Mouse (Mus musculus) midbrain, embryonic 10.5 days (tissue): ENCODE data around the gene Apobec3. TPM values are rescaled to one million over a fixed set of nuclear protein-coding genes. Genes with fewer than 3 reads are reported as not detected.
A peak's percentile ranks its signal among the peaks of the same experiment; 100 is the strongest.
"Not testable (repeated sequence)": the region's sequence is repeated elsewhere in the genome, so short reads cannot be mapped to it uniquely, and the experiment has no call there.

Experiments used
- DNase-seq: peaks from one replicate; pipeline ENCODE4 v3.0.0-alpha.2; 2017; ENCODE audit warnings: low spot score
- H3K27ac ChIP-seq: fragments of 300-500 bp; sonication (generic); replicated peaks from 2 replicates; pipeline ENCODE4 v1.5.1; 2016; ENCODE audit warnings: mild to moderate bottlenecking
- H3K27me3 ChIP-seq: fragments of 300-500 bp; sonication (generic); 2 replicates; pipeline ENCODE4 v1.6.1; 2016; ENCODE audit warnings: low read depth, mild to moderate bottlenecking; ENCODE audit not compliant: poor library complexity, severe bottlenecking
- H3K36me3 ChIP-seq: fragments of 300-500 bp; sonication (generic); 2 replicates; pipeline ENCODE4 v1.6.1; 2016; ENCODE audit warnings: mild to moderate bottlenecking, moderate library complexity
- H3K4me1 ChIP-seq: fragments of 300-500 bp; sonication (generic); 2 replicates; pipeline ENCODE4 v1.6.1; 2016
- H3K4me3 ChIP-seq: fragments of 300-500 bp; sonication (generic); 2 replicates; pipeline ENCODE4 v1.5.1; 2016; ENCODE audit warnings: mild to moderate bottlenecking, moderate library complexity
- H3K9me3 ChIP-seq: fragments of 300-500 bp; sonication (generic); replicated peaks from 2 replicates; pipeline ENCODE4 v1.6.1; 2016; ENCODE audit warnings: mild to moderate bottlenecking
- WGBS: fragments of 180-500 bp; shearing (Covaris S2); methylation state at CpG from one replicate; pipeline ENCODE4 v1.1.7; 2016; 5-methylcytosine and 5-hydroxymethylcytosine counted together
- polyA plus RNA-seq: library from polyadenylated mRNA; unstranded; fragments of >200 nt; fragmentation: Nextera tagmentation; extraction: Ambion mirVana; gene quantifications from 2 replicates; pipeline ENCODE4 v1.2.1, GENCODE M21; 2016

Apobec3 gene
- polyA plus RNA-seq, 1 experiment from 2014 or later, result 8.5 TPM

DNA sequence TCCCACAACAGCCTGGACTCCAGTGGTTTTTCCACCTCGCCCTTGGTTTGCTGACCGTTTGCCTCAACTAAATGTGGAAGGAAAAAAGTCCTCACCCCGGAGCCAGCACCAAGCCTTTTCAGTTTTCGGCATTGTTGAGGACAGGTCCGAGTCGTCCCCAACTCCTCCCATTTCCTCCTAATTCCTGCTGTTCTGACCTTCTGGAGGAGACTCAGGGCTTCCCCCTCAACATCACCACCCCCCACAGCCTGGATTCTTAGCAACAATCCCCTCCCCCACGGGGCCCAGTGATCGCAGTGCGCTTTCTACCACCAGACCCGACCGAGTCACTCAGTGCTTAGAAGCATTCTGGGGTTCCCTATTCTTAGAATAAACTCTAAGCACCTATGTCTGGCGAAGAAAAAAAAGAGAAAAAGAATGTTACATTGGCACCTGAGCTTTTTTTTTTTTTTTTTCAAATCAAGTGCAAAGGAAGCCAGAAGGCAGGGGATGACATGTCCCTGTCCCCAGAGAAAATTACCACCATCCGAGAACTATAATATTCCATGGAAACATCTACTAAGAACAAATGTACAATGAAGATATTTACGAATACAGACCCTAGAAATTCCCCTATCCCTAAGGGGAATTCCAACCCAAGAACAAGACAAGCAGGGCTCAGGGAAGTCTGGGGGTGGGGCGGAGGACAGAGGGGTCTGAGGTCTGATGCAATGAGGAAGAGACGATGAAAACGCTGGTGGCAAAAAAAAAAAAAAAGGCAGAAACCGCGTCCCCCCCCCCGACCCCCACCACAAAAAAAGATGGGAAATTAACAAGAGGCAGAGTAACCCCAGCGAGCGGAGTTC is 42.4 kb downstream of the Apobec3 start:
- Histone ChIP-seq H3K27me3 (peaks cover 63% of the 10 kb centered on the region), H3K27ac (peak overlapping the region; percentile 46; the same call in 1 of the 2 replicates), H3K4me1 (peaks cover 46% of the 10 kb centered on the region), H3K4me3 (peak overlapping the region; percentile 77), H3K9me3 (no peaks in the 10 kb centered on the region), H3K36me3 (no peaks in the 10 kb centered on the region)
- WGBS, result under 1% methylated on average over 22 of the region's 22 CpGs
- peak; percentile 50 for DNase-seq

DNA sequence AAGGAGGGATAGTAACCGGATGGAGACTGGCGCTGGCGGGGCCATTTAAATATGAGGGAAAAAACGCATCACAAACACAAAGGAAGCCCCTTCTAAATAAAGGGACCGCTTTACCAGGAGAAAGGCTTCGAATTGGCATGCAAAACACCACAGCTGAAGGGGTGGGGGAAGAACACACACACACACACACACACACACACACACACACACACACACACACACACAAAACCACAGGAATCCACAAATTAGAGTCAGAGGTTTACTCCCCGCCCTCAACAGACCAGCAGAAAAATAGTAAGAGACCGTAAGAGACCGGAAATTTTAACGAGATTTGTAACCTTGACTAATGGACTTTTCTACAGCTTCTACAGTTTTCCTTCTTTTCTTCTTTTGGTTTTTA is 43.3 kb downstream of the Apobec3 start:
- 1% methylated on average over 10 of the region's 10 CpGs for WGBS
- Histone ChIP-seq H3K9me3 (no peaks in the 10 kb centered on the region), H3K27me3 (peaks cover 55% of the 10 kb centered on the region), H3K4me1 (peaks cover 46% of the 10 kb centered on the region), H3K27ac (0 out of 2 replicates have a peak overlapping the region, but pooled peaks have one; percentile 46), H3K4me3 (peak overlapping the region; percentile 77), H3K36me3 (no peaks in the 10 kb centered on the region)
- DNase-seq, result no peak

DNA sequence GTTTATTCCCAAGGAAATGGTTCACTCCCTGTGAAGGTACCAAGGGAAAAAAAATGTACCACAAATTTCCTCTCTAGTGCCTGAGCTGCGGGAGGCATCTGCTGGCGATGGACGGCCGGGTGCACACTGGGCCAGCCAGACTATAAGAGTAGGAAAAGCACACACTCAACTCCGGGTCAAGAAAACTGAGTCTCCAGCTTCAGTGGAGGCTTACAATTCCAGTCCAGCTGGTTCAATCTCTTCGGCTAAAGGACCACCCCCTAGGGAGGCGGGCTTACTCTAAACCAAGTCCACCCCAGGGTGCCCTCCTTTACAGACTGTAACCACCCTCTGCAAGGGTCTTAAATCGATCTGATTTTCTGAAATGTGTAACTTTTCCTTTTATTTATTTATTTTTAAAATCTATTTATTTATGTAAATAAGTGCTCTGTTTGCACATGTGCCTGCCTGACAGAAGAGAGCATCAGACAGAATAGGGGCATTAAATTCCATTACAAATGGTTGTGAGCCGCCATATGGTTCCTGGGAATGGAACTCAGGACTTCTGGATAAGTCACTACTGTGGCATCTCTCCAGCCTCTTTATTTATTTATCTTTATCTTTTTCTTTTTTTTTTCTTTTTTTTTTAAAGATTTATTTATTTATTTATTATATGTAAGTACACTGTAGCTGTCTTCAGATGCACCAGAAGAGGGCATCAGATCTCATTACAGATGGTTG is 44.4 kb downstream of the Apobec3 start:
- 21% methylated on average over 9 of the region's 9 CpGs for WGBS
- no peak overlapping the region for H3K27ac ChIP-seq
- peaks cover 46% of the 10 kb centered on the region for H3K4me1 ChIP-seq
- no peak for DNase-seq
- H3K36me3 ChIP-seq, result no peaks in the 10 kb centered on the region
- no peaks in the 10 kb centered on the region for H3K9me3 ChIP-seq
- H3K27me3 ChIP-seq, result peaks cover 46% of the 10 kb centered on the region
- no peak overlapping the region for H3K4me3 ChIP-seq

DNA sequence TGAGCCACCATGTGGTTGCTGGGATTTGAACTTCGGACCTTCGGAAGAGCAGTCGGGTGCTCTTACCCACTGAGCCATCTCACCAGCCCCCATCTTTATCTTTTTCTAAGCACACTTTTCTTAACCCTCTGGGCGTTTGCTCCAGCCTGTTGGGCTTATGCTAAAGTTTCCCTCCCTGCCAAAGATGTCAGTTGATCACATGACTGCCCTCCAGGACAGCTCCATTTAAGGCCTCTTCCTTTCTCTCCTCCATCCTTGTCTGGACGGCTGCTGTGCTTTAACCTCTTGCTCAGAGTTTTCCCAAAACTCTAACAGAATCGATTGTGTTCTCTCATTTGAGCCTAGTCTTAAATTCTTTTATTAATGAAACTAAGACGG is 44.9 kb downstream of the Apobec3 start:
- H3K27ac ChIP-seq, result no peak overlapping the region
- WGBS, result 68% methylated on average over 7 of the region's 7 CpGs
- H3K36me3 ChIP-seq, result no peaks in the 10 kb centered on the region
- peaks cover 40% of the 10 kb centered on the region for H3K27me3 ChIP-seq
- no peak overlapping the region for H3K4me3 ChIP-seq
- H3K9me3 ChIP-seq, result no peaks in the 10 kb centered on the region
- DNase-seq, result no peak
- peaks cover 45% of the 10 kb centered on the region for H3K4me1 ChIP-seq

DNA sequence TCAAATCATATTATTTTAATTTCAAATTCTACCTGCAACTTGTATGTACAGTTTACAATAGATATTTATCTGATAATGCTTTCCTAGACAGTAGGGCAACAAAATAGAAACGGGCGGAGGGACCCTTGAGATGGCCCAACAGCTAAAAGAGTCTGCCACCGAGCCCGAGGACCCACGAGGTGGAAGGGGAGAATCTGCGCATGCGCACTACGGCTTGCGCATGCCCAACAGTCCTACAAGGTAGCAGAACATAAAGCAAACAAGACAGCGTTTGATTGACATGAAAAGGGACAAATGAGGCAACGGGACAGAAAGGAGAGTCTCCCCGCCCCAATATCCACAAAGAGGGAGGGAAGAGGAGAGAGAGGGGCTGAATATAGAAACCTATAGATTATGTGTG is 47.6 kb downstream of the Apobec3 start:
- H3K27ac ChIP-seq, result no peak overlapping the region
- H3K27me3 ChIP-seq, result peaks cover 14% of the 10 kb centered on the region
- H3K36me3 ChIP-seq, result no peaks in the 10 kb centered on the region
- no peak overlapping the region for H3K4me3 ChIP-seq
- DNase-seq, result no peak
- 91% methylated on average over 12 of the region's 12 CpGs for WGBS
- no peaks in the 10 kb centered on the region for H3K9me3 ChIP-seq
- H3K4me1 ChIP-seq, result peaks cover 25% of the 10 kb centered on the region

DNA sequence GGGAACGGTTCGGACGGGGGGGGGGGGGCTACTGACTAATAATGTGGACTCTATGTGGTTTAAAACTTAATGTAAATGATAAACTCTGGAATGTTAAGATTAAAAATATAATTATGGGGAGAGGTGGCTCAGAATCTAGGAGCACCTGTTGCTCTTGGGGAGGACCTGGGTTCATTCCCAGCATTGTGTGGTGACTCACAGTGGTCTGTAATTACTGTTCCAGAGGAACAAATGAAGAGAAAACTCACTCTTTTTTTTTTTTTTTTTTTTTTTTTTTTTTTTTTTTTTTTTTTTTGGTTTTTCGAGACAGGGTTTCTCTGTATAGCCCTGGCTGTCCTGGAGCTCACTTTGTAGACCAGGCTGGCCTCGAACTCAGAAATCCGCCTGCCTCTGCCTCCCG is 48.0 kb downstream of the Apobec3 start:
- not testable (repeated sequence) for H3K9me3 ChIP-seq, H3K36me3 ChIP-seq, H3K27ac ChIP-seq, H3K4me3 ChIP-seq, DNase-seq, H3K27me3 ChIP-seq
- 90% methylated on average over 6 of the region's 7 CpGs for WGBS
- peaks cover 20% of the 10 kb centered on the region for H3K4me1 ChIP-seq

DNA sequence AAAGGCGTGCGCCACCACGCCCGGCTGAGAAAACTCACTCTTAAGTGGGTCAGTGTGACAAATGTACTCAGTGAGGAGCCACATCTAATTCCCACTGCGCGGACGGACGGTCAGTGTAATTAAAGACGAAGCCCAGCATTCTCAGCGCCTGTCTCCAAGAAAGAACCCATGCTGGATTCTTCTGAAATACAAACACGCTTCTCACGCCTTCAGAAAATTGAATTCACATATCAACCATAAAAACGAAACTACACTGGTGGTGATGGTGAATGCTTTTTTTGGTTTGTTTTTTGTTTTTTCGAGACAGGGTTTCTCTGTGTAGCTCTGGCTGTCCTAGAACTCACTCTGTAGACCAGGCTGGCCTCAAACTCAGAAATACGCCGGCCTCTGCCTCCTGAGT is 48.5 kb downstream of the Apobec3 start:
- Histone ChIP-seq H3K4me1 (peaks cover 16% of the 10 kb centered on the region), H3K4me3 (no peak overlapping the region), H3K36me3 (no peaks in the 10 kb centered on the region), H3K27me3 (peaks cover 5% of the 10 kb centered on the region; the same call in 1 of the 2 replicates), H3K27ac (no peak overlapping the region), H3K9me3 (no peaks in the 10 kb centered on the region)
- WGBS, result 94% methylated on average over 16 of the region's 16 CpGs
- no peak for DNase-seq

DNA sequence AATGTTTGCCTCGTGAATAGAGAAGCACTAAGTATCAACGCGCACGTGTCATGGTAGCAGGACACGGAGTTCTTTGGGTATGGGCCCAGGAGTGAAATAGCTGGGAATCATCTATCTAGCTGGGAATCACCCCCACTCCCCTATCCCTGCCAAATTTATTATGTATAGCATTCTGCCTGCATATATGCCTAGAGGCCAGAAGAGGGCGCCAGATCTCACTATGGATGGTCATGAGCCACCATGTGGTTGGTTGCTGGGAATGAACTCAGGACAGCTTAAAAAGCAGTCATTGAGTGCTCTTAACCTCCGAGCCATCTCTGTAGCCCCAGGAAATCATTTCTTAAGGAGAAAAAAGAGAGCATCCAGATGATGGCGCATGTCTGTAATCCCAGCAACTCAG is 49.5 kb downstream of the Apobec3 start:
- peaks cover 6% of the 10 kb centered on the region; the same call in 1 of the 2 replicates for H3K4me1 ChIP-seq
- DNase-seq, result no peak
- H3K27ac ChIP-seq, result no peak overlapping the region
- no peaks in the 10 kb centered on the region for H3K27me3 ChIP-seq
- 26% methylated on average over 8 of the region's 8 CpGs for WGBS
- H3K36me3 ChIP-seq, result no peaks in the 10 kb centered on the region
- no peaks in the 10 kb centered on the region for H3K9me3 ChIP-seq
- H3K4me3 ChIP-seq, result no peak overlapping the region

DNA sequence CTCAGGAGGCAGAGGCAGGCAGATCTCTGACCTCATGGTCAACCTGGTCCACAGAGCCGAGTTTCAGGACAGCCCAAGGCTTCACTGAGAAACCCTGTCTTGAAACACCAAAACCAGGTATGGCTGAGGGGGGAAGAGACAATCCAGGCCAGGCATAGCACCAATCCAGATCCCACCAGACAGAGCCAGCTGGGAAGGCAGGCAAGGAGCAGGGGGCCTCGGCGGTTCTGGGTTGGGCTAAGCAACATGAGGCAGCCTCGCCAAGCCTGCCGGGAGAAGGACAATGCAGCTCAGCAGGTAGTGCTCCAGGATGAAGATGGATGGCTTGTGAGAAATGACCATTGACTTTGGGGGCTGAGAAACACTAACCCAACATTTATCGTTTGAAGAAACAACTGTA is 51.1 kb downstream of the Apobec3 start:
- WGBS, result 92% methylated on average over 6 of the region's 6 CpGs
- H3K9me3 ChIP-seq, result no peaks in the 10 kb centered on the region
- H3K36me3 ChIP-seq, result no peaks in the 10 kb centered on the region
- no peak overlapping the region for H3K27ac ChIP-seq
- H3K27me3 ChIP-seq, result no peaks in the 10 kb centered on the region
- DNase-seq, result no peak
- peaks cover 8% of the 10 kb centered on the region; the same call in 1 of the 2 replicates for H3K4me1 ChIP-seq
- H3K4me3 ChIP-seq, result no peak overlapping the region

DNA sequence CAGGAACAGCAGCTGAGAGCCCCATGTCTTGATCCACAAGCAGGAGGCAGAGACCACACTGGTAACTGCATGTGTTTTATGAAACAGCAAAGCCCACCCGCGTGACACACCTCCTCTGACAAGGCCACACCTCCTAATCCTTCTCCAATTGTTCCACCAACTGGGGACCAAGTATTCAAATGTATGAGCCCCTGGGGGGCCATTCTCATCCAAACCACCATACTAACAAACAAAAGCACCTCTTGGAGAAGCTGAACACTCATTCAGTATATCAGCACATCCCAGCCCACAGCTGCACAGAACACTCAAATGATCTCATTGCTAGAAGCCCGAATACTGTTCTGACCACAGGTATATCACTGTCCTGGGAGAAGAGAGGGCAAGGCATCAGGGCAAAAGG is 52.1 kb downstream of the Apobec3 start:
- Histone ChIP-seq H3K4me1 (peaks cover 11% of the 10 kb centered on the region; the same call in 1 of the 2 replicates), H3K4me3 (no peak overlapping the region), H3K9me3 (no peaks in the 10 kb centered on the region), H3K27ac (no peak overlapping the region), H3K36me3 (no peaks in the 10 kb centered on the region), H3K27me3 (no peaks in the 10 kb centered on the region)
- WGBS, result 80% methylated on average over 3 of the region's 3 CpGs
- no peak for DNase-seq

DNA sequence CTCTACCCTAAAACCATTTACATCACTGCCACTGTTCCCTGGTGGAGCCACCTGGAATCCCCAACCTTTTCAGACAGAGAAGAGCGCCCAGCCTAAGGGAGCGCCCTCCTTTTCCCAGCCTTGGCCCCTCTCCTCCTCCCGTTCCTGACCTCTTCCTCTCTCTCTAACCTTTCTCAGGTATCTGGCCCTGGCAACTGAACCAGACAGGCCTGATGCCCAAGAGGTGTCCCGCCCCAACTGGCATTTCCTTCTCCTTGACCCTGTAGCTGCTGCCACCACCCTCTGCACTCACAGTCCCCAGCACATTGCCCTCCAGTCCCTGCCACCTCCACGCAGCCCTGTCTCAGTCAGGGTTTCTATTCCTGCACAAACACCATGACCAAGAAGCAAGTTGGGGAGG is 53.5 kb downstream of the Apobec3 start:
- Histone ChIP-seq H3K27ac (no peak overlapping the region), H3K9me3 (no peaks in the 10 kb centered on the region), H3K36me3 (no peaks in the 10 kb centered on the region), H3K4me3 (no peak overlapping the region), H3K4me1 (peaks cover 17% of the 10 kb centered on the region), H3K27me3 (peaks cover 5% of the 10 kb centered on the region; the same call in 1 of the 2 replicates)
- WGBS, result 76% methylated on average over 5 of the region's 5 CpGs
- no peak for DNase-seq

DNA sequence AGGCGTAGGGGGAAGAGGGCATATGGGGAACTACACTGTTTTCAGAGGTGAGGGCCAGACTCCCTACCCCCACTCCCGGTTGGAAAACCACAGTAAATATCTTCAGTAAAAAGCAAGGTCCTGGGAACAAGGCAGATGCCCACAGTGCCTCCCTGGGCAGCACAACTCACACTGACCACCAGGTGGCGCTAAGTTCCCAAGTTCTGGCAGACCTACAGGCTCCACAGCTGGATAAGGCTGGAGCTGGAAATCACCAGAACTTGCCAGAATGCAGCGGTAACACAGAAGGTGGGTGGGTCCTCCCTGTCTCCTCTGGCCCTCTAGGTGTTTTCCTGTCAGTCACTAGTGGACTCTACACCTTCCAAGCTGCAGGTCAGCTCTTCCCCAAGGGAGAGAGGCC is 54.6 kb downstream of the Apobec3 start:
- Histone ChIP-seq H3K4me1 (peaks cover 27% of the 10 kb centered on the region), H3K4me3 (no peak overlapping the region), H3K27me3 (peaks cover 5% of the 10 kb centered on the region; the same call in 1 of the 2 replicates), H3K36me3 (no peaks in the 10 kb centered on the region), H3K9me3 (no peaks in the 10 kb centered on the region), H3K27ac (no peak overlapping the region)
- DNase-seq, result peak; percentile 88
- 14% methylated on average over 4 of the region's 4 CpGs for WGBS

DNA sequence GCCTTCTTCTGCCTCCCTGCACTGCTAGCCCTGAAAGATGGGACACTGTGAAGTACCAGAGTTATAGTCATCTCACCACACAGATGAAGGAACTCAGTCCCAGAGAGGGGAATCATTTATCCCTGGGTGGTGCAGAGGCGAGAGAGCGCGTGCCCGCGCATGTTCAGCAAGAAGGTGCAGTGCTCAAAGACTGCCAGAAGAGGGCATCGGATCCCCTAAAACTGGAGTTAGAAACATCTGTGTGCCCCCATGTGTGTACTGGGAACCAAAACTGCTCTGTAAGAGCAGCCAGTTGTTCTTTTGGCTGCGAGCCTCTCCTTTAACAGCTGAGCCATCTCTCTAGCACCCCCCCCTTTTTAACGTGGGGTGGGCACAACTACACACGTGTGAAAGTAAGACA is 55.3 kb downstream of the Apobec3 start:
- DNase-seq, result no peak
- Histone ChIP-seq H3K4me3 (no peak overlapping the region), H3K27ac (no peak overlapping the region), H3K36me3 (no peaks in the 10 kb centered on the region), H3K27me3 (peaks cover 8% of the 10 kb centered on the region; the same call in 1 of the 2 replicates), H3K4me1 (peaks cover 35% of the 10 kb centered on the region), H3K9me3 (no peaks in the 10 kb centered on the region)
- WGBS, result 54% methylated on average over 9 of the region's 9 CpGs
